Mouse (Mus musculus) ES-E14 (cell line): ENCODE results near the gene Dennd2c. TPM values are rescaled to one million over a fixed set of nuclear protein-coding genes. Genes with fewer than 3 reads are reported as not detected.

ENCODE experiments used
- DNase-seq: peaks from one replicate; pipeline ENCODE4 v3.0.0-alpha.2; 2013; ENCODE audit warnings: low read depth, low spot score
- H3K27ac ChIP-seq: 2 replicates; pipeline ENCODE4 v1.5.1; 2012; ENCODE audit warnings: low read depth, mild to moderate bottlenecking, low read length, moderate library complexity, mixed read lengths; ENCODE audit not compliant: poor library complexity, insufficient read depth, severe bottlenecking
- H3K36me3 ChIP-seq: 2 replicates; pipeline ENCODE4 v1.6.1; 2012; ENCODE audit warnings: mild to moderate bottlenecking, low read length, moderate library complexity, mixed read lengths; ENCODE audit not compliant: control insufficient read depth, poor library complexity, insufficient read depth, severe bottlenecking
- H3K4me1 ChIP-seq, 2 experiments: fragments of 150-350 bp in 1 of 2; sonication (generic) in 1 of 2; 2 replicates each; pipeline ENCODE4 v1.6.1; 2012; ENCODE audit warnings: low read length in 2 of 2, mild to moderate bottlenecking in 1 of 2, mixed read lengths in 1 of 2; ENCODE audit not compliant: control insufficient read depth in 2 of 2, insufficient read depth in 2 of 2, poor library complexity in 1 of 2
- H3K4me3 ChIP-seq, 2 experiments: fragments of 150-350 bp in 1 of 2; sonication (generic) in 1 of 2; 2 replicates each; pipeline ENCODE4 v1.5.1; 2012; ENCODE audit warnings: low read length in 2 of 2, low read depth in 1 of 2, mild to moderate bottlenecking in 1 of 2, mixed read lengths in 1 of 2; ENCODE audit not compliant: insufficient read depth in 1 of 2, poor library complexity in 1 of 2, severe bottlenecking in 1 of 2
- H3K9ac ChIP-seq: 2 replicates; pipeline ENCODE4 v1.6.1; 2012; ENCODE audit warnings: low read depth, mild to moderate bottlenecking, low read length, mixed read lengths; ENCODE audit not compliant: poor library complexity, insufficient read depth, severe bottlenecking
- H3K9me3 ChIP-seq: fragments of 150-350 bp; sonication (generic); 2 replicates; pipeline ENCODE4 v1.6.1; 2012; ENCODE audit warnings: low read depth, mild to moderate bottlenecking, low read length; ENCODE audit not compliant: control insufficient read depth, insufficient read depth
- CHD2 ChIP-seq: IDR thresholded peaks from 2 replicates; pipeline ENCODE4 v1.6.1; 2014; ENCODE audit warnings: mild to moderate bottlenecking, low read depth, low read length, inconsistent platforms
- HCFC1 ChIP-seq: IDR thresholded peaks from 2 replicates; pipeline ENCODE4 v1.6.1; 2012; ENCODE audit warnings: low read length, inconsistent platforms, borderline replicate concordance; ENCODE audit not compliant: insufficient read depth
- MAFK ChIP-seq: IDR thresholded peaks from 2 replicates; pipeline ENCODE4 v1.6.1; 2014; ENCODE audit warnings: mild to moderate bottlenecking, low read depth, low read length, inconsistent platforms; ENCODE audit not compliant: insufficient read depth
- ZC3H11A ChIP-seq: IDR thresholded peaks from 2 replicates; pipeline ENCODE4 v1.6.1; 2012; ENCODE audit warnings: low read depth, mild to moderate bottlenecking, inconsistent platforms, low read length, borderline replicate concordance
- ZNF384 ChIP-seq: IDR thresholded peaks from 2 replicates; pipeline ENCODE4 v1.6.1; 2012; ENCODE audit warnings: low read depth, low read length, inconsistent platforms
- in situ Hi-C, 2 experiments: fragments of 600-800 bp; cut with MboI; formaldehyde crosslinking; loops; one replicate each; pipeline ENCODE4 v1.15.1; 2025; ENCODE audit warnings: low sequenced_read_pairs in 2 of 2, inconsistent platforms in 1 of 2; ENCODE audit not compliant: unreplicated experiment in 2 of 2
- total RNA-seq: library from RNA; depleted of rRNA; stranded (reverse); fragments of 300-350 nt; gene quantifications from 2 replicates; pipeline ENCODE4 v1.2.3, GENCODE M21; 2012

Gene Dennd2c
- total RNA-seq, 1 experiment = 29.9 TPM

DNA sequence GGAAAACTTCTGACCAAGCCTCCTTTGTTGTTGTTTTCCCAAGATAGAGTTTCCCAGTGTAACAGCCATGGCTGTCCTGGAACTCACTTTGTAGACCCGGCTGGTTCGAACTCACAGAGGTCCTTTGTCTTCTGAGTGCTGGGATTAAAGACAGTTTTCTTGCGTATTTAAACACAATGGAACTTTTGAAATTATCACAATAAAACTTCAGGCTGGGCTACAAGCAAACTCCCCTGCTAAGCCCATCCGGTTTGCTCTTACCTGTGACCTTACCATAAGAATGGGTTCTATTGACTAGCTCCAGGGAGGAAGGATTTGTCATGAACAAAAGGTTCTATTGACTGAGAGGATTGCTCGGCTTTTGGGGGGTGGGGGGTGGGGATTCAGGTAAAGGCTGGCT, 105.3 kb downstream of the Dennd2c start:
- H3K4me3 ChIP-seq = no peak overlapping the region; a peak in 1 of 4 replicates
- peak overlapping the region; percentile 98 for H3K27ac ChIP-seq
- peak overlapping the region; percentile 72; the same call in 1 of the 2 replicates for H3K9ac ChIP-seq
- in situ Hi-C loops = no loop called here
- TF ChIP-seq ZNF384 (no peak), CHD2 (peak; percentile 65)
- peaks cover 5% of the 10 kb centered on the region; the same call in 1 of the 2 replicates for H3K36me3 ChIP-seq
- peaks cover 17 to 19% of the 10 kb centered on the region in 2 experiments for H3K4me1 ChIP-seq
- H3K9me3 ChIP-seq = no peaks in the 10 kb centered on the region
- DNase-seq = peak; percentile 90

DNA sequence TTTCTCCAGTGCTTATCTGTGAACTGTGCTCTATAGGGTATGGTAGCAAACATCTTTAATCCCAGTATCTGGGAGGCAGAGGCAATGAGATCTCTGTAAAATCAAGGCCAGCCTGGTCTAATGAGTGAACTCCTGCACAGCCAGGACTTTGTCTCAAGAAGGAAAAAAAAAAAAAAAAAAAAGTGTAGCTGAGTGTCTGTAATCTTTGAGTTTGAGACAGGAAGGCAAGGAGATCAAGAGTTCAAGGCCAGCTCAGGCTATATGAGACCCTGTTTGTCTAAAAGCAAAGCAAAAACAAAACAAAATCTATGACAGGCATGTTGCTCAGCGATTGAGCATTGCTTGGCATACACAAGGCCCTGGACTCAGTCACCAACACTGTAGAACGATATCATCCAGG, 105.8 kb downstream of the Dennd2c start:
- in situ Hi-C loops = no loop called here
- no peak for DNase-seq
- peak; percentile 95 for TF ChIP-seq ZNF384
- TF ChIP-seq HCFC1 = no peak
- no peak for TF ChIP-seq CHD2
- Histone ChIP-seq H3K27ac (peak overlapping the region; percentile 91), H3K36me3 (peaks cover 5% of the 10 kb centered on the region; the same call in 1 of the 2 replicates), H3K4me3 (peak overlapping the region in 1 of 2 experiments; percentile 7; a peak in 1 of 4 replicates), H3K9ac (peak overlapping the region; percentile 33; the same call in 1 of the 2 replicates), H3K9me3 (no peaks in the 10 kb centered on the region), H3K4me1 (peaks cover 17 to 19% of the 10 kb centered on the region in 2 experiments)

DNA sequence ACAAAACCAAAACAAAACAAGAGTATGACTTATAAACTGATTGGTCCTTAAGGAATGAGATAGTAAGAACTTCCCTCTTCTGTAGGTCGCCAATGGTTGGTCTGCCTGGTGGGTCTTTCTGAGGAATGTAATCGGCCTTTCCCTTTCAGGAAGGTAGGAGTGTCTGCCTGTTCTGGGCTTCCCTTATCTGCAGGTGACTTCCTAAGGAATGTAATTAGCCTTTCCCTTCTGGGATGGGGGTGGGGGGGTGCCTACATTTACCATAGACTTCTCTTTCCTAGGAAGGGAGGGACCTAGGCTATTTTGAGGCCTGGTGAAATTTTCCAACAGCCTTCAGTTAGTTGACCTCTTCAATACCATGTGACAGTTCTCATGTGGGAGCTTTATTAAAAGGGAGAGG, 108.7 kb downstream of the Dennd2c start:
- Histone ChIP-seq H3K36me3 (peaks cover 3% of the 10 kb centered on the region; the same call in 1 of the 2 replicates), H3K4me3 (no peak overlapping the region), H3K4me1 (peaks cover 18 to 22% of the 10 kb centered on the region in 2 experiments), H3K9ac (no peak overlapping the region), H3K9me3 (no peaks in the 10 kb centered on the region), H3K27ac (peak overlapping the region; percentile 54)
- TF ChIP-seq ZNF384 = peak; percentile 59
- TF ChIP-seq MAFK = no peak
- no peak for DNase-seq
- in situ Hi-C loops = no loop called here

DNA sequence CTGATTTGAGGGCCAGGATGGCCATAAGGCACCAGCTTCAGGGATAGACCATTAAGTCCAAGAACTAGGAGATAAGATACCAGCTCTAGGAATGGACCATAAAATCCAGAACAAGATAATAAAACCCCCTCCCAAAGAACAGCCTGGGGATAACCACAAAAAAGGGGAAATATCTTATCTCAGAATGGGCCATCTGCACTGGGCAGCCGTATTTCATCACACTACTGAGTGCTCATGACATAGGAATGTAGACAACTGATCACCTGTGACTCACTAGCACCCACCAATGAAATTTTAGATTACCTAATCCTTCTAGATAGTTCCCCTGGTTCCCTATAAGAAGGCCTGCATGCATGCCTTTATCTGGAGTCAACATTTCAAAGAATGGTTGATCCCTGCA, 109.7 kb downstream of the Dennd2c start:
- no peak for TF ChIP-seq CHD2
- no peak for TF ChIP-seq MAFK
- TF ChIP-seq ZNF384 = no peak
- no peak for TF ChIP-seq ZC3H11A
- no peak for TF ChIP-seq HCFC1
- no peak for DNase-seq
- Histone ChIP-seq H3K9me3 (no peaks in the 10 kb centered on the region), H3K9ac (no peak overlapping the region), H3K4me3 (no peak overlapping the region), H3K4me1 (peaks cover 14 to 16% of the 10 kb centered on the region in 2 experiments), H3K27ac (no peak overlapping the region), H3K36me3 (peaks cover 3% of the 10 kb centered on the region; the same call in 1 of the 2 replicates)
- in situ Hi-C loops = no loop called here

DNA sequence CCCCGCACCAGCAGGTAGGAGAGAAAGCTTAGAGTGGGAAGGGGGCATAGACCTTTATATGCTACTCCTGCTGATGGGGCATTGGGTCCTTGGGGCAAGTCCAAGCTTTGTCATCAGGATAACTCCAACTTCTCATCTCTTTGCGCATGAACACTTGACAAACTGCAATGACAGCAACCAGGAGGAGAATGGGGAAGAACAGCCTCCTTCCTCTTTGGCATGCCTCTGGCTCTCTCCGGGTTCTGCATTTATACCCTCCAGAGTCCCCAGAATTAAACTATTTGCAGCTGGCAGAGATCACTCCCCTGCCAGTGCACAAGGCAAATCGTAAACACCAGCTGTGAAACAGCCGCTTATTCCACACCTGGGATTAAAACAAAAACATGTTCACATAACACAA, 111.1 kb downstream of the Dennd2c start:
- Histone ChIP-seq H3K27ac (peak overlapping the region; percentile 89; the same call in 1 of the 2 replicates), H3K9ac (no peak overlapping the region), H3K9me3 (no peaks in the 10 kb centered on the region), H3K4me3 (no peak overlapping the region), H3K4me1 (peaks cover 11 to 12% of the 10 kb centered on the region in 2 experiments), H3K36me3 (peaks cover 3% of the 10 kb centered on the region; the same call in 1 of the 2 replicates)
- in situ Hi-C loops = no loop called here
- DNase-seq = no peak
- no peak for TF ChIP-seq HCFC1
- no peak for TF ChIP-seq CHD2
- TF ChIP-seq MAFK = no peak
- no peak for TF ChIP-seq ZC3H11A
- TF ChIP-seq ZNF384 = no peak
